Mouse (Mus musculus) testis, postnatal 14 days (tissue): ENCODE data around the gene Mpc2.

ENCODE experiments used
- DNase-seq: peaks from one replicate; pipeline ENCODE4 v3.0.0; 2021; ENCODE audit warnings: low spot score

The Mpc2 gene

DNA sequence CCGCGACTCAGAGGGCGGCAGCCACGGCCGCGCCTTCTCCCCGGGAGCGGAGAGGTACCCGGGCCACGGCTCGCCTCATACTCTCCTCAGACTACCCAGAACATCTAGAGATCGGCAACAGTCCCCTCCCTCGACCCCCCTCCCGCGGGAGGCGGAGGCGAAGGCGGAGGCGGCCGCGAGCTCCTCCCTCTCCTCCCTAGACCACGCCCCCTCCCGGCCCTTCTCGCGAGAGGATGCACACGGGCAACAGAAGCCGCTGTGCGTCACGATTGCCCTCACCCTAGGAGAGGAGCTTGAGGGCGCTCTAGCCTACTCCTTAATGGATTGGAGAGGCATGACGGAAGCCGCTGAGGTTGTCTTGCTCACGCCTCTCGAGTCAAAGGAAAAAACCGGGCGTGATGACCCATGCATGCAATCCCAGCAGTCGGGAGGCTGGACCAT, at the start of gene Mpc2, which contains the start of gene Dcaf6:
Gene Mpc2, plus strand, starts transcription at position 278 of the 441 bp plus-strand sequence.
Gene Dcaf6, minus strand, starts transcription at position 116 of the 441 bp plus-strand sequence.
- peak; percentile 100 for DNase-seq

DNA sequence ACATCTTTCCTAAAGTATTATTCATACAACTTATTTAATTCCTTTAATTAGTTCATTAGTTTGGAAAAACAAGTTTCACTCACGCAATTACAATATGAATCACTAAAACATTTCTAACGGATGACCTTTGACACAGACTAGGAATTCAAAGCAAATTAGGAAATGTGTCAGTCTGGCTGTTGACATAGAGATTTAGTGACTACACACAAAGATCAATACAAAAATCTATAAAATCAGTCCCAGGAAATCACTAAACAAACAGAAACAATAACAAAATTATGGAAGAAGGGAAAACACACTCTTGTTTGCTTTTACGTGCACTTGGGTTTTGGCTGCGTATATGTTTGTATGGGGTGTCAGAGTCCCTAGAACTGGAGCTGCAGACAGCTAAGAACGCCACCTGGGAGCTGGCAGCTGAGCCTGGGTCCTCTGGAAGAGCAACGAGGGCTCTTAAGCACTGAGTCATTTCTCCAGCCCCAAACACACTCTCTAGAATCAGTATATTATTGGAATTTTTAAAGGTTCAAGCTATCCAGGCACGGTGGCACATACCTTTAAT, 39.0 kb upstream of the Mpc2 start:
- DNase-seq = no peak

DNA sequence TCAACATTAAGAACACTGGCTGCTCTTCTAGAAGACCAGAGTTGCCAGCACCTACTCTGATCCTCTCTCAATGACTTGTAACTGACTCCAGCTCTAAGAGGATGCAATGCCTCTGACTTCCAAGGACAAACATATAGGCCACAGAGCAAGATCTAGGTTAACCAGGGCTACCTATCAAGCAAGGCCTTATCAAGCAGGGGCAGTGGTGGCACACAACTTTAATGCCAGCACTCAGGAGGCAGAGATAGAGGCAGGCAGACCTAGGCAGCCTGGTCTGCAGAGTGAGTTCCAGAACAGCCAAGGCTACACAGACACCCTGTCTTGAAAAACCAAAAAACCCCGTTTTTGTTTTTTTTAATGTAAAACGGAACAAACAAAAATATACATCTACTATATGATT, 34.2 kb upstream of the Mpc2 start:
- no peak for DNase-seq

DNA sequence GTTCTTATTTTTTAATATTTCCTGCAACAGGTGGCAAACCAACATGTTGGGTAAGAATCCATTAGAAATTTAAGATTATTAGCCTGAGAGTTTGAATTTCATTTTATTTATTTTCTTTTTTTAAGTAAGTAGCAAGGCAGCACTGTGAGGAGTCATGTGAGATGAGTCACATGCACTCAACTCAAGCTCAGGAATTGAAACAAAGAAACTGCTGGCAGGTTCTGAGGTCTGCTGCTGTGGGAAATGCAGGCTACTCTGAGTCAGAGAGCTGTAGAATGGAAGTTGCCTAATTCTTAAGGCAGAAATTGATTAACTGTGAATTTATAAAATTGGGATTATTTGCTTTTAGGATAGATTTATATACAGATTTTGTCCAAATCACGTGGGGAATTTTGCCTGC, 27.6 kb upstream of the Mpc2 start:
- peak; percentile 42 for DNase-seq

DNA sequence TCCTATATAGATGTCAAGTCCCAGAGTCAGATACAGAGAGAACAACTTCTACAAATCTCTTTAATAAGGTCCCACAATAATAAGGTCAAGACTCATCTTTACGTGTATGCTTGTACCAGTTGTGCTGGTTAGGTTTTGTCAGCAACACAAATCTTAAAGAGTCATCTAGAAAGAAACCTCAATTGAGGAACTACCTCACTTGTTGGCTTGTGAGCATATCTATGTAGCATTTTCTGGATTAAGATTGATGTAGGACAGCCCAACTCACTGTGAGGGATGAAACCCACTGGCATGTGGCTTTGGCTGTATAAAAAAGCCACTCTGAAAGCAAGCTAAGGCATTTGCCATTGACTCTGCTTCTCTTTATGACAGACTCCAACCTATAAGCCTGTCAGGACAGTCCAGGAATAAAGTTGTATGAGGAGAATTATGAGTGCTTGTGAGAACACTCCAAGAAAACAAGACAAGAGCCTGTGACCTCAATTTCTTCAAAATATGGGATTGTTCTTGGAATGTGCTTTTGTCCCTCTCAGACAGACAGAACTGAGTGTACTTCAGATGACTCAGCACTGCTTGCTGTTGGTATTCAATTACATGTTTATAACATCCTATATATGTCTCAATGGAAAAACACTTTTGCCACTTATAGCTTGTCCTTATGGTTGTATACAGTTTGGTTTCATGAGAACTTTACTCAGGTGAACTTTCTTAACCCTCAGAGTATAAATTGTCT, 22.0 kb upstream of the Mpc2 start:
- DNase-seq = no peak

DNA sequence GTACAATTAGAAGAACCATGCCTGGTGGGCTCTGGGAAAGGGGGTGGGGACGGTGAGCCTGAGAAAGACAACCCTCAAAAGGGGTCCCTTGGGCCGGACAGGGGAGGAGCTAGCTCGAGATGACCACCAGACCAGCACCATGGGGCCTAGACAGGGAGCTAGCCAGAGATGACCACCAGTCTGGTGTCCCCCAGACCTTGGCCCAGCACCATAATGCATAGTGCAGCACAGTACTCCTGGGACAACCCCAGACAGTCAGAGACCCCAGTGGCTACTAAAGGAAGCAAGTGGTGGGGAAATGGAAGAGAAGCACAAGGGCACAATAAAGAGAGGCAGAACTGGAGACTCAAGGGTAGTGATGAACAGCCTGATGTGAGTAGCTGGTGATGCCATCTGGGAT, 19.6 kb upstream of the Mpc2 start:
- no peak for DNase-seq

DNA sequence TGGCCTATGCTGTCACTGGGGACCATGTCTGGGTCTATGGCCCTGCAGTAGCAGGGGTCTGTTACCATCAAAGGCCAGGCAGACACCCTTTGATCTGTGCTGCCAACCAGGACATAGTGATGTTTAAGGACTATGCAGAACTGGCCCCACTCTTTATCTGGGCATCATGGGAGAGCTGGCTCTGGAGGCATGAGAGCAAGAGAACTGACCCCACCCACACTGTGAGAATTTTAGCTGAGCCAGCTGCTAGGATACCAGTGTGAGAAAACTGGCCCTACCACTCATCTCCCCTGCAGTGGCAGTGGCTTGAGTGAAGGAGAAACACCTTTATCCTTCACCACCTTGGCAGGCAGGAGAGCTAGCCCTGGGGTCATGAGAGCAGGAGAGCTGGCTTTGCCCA, 19.2 kb upstream of the Mpc2 start:
- DNase-seq = no peak

DNA sequence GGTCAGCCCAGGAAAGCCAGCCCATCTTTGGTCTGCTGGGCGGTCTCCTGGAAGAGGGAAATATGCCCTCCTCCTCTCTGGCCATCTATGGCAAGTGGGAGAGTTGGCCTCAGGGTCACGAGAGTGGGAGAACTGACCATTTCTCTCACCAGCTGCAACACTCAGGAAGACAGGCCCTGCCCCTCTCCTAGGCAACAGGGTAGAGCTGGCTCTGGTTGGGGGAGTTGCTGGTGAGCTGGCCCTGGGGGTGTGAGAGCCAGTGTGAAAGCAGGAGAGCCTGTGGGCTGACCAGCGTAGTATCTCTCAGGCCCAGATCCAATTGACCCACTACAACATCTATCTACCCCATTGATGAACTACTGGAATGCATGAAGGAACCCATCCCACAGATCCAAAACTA, 18.7 kb upstream of the Mpc2 start:
- no peak for DNase-seq

DNA sequence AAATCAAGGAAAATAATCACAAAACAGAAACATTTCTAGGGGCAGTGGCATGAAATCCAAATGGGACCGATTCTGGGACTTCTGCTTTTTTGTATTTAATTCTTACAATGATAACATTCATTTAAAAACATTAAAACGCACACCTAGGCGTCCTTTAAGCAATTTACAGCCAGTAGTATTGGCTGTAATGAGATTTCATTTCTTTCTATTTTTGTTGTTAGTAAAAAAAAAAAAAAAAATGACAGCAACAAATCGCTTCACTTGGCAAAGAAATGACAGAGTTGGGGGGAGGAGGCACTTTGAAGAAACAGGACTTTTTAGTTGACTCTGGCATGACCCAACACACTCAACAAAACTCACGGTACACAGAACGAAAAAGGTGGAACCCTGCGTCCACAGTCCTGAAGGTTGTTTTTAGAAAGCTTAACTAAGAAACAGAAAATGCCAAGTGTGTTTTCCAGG, 1.4 kb upstream of the Mpc2 start:
- DNase-seq = no peak

DNA sequence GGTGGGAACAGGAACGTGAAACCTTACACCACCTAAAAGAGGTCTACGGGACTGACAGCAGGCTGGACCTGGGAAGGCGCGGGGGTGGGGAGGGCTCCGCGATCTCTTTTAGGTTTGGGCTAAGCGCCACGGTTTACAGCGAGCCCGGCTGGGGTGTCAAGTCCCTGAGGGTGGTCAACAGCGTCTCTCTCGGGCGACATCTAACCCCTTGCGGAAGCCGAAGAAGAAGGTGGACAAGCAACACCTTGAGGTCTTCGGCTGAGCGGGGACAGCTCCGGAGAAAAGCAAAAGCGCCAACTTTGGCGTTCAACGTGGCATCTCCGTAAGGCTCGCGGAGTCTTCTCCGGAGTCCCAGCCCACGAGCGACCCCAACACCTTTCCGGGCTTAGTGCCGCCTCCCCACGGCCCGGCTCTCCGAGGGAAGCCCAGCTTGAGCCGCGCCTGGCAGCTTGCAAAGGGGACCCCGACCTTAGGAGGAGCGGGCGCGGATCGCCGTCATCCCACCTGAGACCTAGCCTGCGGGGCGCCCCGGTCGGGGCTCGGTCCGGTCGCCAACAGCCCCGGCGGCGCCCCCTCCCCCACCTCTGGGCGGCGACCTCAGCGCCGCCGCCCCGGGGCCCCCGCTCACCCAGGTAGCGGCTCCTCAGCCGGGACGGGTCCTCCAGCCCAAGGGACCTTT, 795 bp upstream of the Mpc2 start:
- DNase-seq = peak; percentile 71

DNA sequence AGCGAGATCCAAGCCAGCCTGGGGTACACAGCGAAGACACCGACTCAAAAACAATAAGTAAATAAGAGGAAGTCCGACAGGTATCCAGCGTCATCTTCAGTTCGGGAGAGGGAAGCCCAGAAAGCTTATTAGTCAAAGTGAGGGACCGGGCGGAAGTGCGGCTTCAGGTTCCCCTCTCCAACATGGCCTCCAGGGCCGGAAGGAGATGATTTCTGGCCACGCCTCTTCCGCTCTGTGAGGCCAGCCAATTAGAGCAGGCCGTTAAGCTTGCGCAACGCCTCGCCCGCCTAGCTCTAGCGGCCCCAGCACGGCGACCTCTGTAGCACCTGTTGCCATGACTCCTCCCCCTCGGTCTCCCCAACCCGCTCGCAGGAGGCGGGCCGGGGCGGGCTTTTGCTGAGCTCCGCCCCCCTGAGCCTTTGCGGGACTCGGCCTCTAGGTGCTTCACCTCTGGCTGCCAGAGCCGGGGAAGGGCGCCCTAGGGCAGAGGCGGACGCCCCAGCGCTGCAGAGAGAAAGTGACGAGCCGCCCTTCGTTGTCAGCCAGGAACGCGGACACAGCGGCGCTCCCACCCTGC, 452 bp downstream of the Mpc2 start:
- peak; percentile 100 for DNase-seq

DNA sequence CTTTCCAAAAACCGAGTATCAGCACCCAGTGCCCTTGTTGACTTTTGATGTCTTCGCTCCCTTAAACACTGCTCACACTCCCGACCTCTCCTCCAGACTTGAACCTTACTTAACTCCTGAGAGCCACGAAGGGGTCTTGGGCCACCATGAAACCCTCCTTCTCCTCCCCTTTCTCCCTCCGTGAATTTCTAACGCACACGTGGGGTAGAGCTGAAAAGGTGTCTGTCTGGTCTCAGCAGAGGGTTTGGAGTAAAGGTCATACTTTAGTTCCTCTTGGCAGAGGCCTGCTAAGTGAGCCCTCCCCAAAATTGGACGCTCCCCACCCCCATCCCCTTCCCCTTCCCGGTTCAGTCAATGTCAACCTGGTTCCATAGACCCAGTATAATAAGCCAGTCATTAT, 1.2 kb downstream of the Mpc2 start:
- DNase-seq = no peak

DNA sequence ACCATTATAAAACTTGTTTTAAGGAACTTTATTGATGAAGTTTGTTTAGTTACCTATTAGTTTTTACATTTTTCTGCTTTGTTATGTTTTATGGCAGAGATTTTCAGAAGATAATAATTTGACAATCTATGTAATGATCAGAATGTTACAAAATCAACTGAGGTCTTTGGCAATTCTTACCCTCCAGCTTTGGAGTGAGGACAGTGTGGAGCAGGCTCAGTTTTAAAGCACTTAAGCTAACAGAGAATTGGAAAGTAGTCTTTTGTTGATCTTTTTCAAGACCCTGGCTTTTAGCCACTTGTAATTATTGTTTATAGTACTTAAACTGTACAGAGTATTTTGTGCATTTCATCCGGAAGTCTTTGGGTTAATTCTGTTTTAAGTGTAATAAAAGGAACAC, 2.4 kb downstream of the Mpc2 start:
- no peak for DNase-seq

DNA sequence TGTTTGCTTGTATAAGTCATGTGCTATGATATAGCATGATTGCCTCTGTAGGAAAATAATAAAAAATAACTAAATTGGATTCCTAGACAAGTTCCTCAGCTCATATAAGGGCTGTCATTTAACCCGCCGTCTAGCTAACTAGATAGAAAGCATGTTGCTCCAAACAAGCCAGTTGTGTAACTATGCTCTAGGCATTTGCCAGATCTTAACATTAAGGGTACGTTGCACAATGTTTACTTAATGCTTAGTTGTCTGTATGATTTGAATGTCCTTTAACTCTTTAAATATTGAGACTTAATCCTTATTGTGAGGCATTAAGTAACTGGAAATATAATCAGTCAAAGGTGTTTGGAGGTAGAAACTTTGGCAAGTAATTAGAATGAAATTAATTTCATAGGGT, 4.1 kb downstream of the Mpc2 start:
- no peak for DNase-seq

DNA sequence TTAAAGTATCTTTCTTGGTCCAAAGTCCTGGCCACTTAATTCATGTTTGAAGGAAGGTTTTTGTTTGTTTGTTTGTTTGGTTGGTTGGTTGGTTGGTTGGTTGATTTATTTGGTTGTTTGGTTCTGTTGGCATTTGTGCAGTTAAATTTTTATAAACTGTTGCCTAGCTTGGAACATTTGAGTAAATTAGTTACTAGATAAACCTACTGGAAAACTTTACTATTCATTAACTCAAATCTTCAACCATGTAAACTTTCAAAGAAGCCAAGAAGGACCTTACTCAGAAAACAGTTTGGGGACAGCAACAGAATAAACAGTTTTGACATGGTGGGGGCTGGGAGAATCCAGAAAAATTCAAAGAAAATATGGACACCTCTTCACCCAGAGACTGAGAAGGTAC, 8.5 kb downstream of the Mpc2 start:
- no peak for DNase-seq

DNA sequence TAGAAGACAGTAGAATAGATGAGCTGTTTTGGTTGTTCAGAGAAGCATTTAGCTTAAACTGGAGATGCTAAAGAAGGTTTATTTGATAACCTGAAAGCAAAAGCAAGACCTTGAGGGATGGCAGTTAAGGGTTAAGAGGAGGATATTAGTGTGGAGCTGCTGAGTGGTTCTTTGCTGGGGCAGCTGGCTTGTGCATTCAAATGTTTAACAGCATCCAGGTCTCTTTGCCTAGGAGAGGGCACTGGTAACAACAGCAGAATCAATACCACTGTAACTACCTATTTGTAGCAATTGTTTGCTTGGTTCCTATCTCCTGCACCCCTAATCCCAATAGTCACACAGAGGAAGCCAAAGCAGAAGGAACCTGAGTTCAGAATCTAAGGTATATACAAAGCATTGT, 9.3 kb downstream of the Mpc2 start:
- no peak for DNase-seq

DNA sequence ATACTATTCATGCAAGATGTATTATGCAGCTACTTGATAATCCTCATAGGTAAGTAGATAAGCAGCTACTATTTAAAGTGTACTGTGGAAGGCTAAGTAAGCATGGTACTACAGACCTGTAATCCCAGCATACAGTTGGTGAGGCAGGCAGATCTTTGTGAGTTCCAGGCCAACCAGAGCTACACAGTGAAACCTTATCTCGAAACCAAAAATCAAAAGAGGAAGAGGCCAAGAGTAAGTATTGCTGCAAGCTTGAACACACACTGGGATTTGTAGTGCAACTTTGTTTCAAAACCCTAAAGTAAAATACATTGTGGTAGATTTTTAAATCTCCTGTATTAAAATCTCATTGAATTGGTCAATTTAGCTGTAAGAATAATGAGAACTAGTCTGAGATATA, 11.1 kb downstream of the Mpc2 start:
- no peak for DNase-seq

DNA sequence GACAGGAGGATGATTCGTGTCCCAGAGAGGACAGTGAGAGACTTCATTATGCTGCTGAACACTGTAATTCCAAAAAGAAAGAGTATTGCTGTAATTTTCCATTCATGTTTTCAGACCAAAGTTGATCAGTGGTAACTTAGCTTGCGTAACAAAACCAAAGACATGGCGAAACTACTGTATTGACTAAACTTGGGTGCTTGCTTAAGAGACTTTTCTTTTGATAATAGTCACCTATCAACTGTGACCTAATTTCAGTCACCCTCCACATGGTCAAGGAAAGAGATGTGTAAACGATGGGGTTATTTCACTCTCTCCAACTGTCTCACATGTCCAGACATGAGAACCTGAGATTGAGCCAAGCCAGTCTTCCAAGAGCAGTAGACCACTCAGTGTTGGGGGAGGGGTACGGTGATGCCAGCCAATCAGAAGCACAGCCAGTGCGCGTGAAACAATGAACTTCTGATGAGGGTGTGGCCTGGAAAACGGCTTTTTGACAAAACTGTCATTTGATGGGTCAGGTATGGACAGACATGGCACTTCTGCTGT, 24.3 kb downstream of the Mpc2 start, which contains the start of gene Adcy10:
Gene Adcy10, plus strand, starts transcription at position 496 of the 546 bp plus-strand sequence.
- no peak for DNase-seq

DNA sequence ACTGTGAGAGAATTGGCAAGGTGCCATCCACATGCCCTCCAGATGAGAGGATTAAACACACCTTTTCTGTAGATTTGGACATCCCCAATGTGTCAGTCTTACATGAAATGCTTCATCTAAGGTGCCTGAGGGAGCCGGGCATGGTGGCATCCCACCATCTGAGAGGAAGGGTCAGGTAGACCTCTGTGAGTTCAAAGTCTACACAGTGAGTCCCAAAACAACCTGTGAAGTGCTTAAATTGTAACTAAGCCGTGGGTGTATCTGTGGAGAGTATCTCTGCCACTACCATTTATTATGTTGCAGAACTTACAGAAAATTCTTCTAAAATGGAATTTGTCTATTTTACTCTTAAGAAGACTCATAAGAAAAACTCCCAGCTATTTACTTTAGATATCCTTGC, 25.7 kb downstream of the Mpc2 start:
- no peak for DNase-seq

DNA sequence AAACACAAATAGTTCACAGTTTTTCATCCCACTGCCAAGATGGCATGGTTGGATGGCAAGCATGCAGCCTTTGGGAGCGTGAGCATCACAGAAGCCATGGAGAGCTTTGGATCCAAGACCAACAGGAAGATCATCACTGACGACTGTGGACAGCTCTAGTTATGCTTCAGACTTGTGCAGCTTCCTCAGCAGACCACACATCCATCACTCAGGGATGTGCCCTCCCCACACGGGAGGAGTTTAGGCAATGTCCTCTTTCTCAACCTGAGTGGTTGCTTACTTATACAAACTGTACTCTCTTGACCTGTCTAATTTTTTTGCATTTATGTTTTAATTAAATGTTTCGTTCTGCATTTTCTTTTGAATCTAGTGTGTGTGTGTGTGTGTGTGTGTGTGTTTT, 28.8 kb downstream of the Mpc2 start:
- no peak for DNase-seq

DNA sequence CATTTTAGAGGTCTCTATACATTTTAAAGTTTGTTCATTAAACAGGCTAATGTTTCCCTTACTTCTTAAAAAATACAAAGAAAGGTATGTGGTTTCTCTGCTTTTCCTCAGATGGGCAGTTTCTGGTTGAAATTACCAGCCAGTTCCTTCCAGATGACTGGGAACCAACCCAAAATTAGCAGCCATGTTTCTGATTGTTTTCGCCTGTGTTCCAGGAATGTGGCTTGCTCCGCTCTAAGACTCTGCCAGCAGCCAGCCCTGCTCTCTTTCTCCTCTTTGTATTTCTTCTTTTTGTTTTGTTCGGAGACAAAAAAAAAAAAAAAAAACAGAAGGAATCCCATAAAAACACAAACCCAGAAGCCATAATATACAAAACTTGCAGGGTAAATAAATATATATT, 38.4 kb downstream of the Mpc2 start:
- DNase-seq = no peak

DNA sequence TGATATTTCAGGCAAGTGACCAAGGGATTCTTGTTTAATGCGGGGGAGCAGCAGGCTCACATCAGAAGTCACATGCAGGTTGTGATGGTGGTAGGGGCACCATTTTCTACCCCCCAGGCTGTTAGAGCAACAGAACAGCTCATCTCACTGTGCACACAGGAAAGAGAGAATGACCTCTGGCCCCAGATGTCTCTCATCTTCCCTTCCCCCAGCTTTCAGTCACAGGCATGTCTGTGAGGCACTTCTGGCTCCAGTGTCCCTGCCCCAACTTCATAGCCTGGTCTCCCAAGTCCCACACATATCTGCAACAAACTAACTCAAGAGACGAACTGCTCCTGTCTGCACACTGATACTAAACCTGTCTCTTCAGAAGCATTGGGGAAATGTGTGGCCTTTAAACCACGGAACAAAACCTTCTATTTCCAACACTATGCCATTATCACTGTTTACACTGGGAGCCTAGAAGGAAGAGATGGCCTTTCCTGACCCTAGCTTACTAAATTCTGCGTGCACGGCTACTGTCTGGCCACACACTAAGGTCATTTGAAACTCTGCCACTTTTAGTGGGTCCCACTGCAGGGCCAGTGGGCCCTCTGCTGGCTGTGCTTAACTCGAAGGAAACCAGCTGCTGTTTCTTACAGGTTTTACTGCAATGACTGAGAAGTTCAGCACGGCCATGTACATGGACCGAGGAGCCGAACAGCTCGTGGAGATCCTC, 43.0 kb downstream of the Mpc2 start:
- peak; percentile 9 for DNase-seq
